Mouse (Mus musculus) midbrain, embryonic 12.5 days (tissue): ENCODE measurements at regions not wholly inside any gene's neighbourhood (a gene's known extent, or its start where the extent isn't known, plus 50 kb on each side); places are given as distances from the start of the nearest gene placed in this dataset.

ENCODE experiments used
- ATAC-seq: fragments of 200-750 bp; cut with Nextera tagmentation; 2 replicates; pipeline ENCODE4 v1.8.0; 2017; ENCODE audit warnings: low read depth, moderate TSS enrichment, moderate library complexity; ENCODE audit not compliant: low FRiP score
- H3K27ac ChIP-seq: fragments of 300-500 bp; sonication (generic); replicated peaks from 2 replicates; pipeline ENCODE4 v1.5.1; 2016; ENCODE audit warnings: mild to moderate bottlenecking
- H3K27me3 ChIP-seq: fragments of 300-500 bp; sonication (generic); 2 replicates; pipeline ENCODE4 v1.6.1; 2016; ENCODE audit warnings: mild to moderate bottlenecking
- H3K36me3 ChIP-seq: fragments of 300-500 bp; sonication (generic); 2 replicates; pipeline ENCODE4 v1.6.1; 2016
- H3K4me1 ChIP-seq: fragments of 300-500 bp; sonication (generic); 2 replicates; pipeline ENCODE4 v1.6.1; 2016
- H3K4me2 ChIP-seq: fragments of 300-500 bp; sonication (generic); replicated peaks from 2 replicates; pipeline ENCODE4 v1.6.1; 2016; ENCODE audit warnings: mild to moderate bottlenecking, moderate library complexity
- H3K4me3 ChIP-seq: fragments of 300-500 bp; sonication (generic); 2 replicates; pipeline ENCODE4 v1.5.1; 2016; ENCODE audit warnings: mild to moderate bottlenecking
- H3K9ac ChIP-seq: fragments of 300-500 bp; sonication (generic); replicated peaks from 2 replicates; pipeline ENCODE4 v1.6.1; 2016; ENCODE audit warnings: mild to moderate bottlenecking, moderate library complexity
- H3K9me3 ChIP-seq: fragments of 300-500 bp; sonication (generic); 2 replicates; pipeline ENCODE4 v1.6.1; 2016; ENCODE audit warnings: mild to moderate bottlenecking
- WGBS: fragments of 180-500 bp; shearing (Covaris S2); methylation state at CpG from one replicate; pipeline ENCODE4 v1.1.7; 2016; 5-methylcytosine and 5-hydroxymethylcytosine counted together

GRCm38 (mm10) chrX:99390462-99390838 is 80.6 kb downstream of the Pja1 start:
- H3K4me2 ChIP-seq, result no peak overlapping the region
- no peak overlapping the region for H3K27ac ChIP-seq
- WGBS, result 66% methylated on average over 2 of the region's 2 CpGs
- ATAC-seq, result no peak
- H3K9ac ChIP-seq, result no peak overlapping the region
- H3K9me3 ChIP-seq, result no peaks in the 10 kb centered on the region
- peaks cover 83% of the 10 kb centered on the region for H3K27me3 ChIP-seq
- peaks cover 6% of the 10 kb centered on the region; the same call in 1 of the 2 replicates for H3K4me1 ChIP-seq
- no peaks in the 10 kb centered on the region for H3K36me3 ChIP-seq
- H3K4me3 ChIP-seq, result no peak overlapping the region

DNA sequence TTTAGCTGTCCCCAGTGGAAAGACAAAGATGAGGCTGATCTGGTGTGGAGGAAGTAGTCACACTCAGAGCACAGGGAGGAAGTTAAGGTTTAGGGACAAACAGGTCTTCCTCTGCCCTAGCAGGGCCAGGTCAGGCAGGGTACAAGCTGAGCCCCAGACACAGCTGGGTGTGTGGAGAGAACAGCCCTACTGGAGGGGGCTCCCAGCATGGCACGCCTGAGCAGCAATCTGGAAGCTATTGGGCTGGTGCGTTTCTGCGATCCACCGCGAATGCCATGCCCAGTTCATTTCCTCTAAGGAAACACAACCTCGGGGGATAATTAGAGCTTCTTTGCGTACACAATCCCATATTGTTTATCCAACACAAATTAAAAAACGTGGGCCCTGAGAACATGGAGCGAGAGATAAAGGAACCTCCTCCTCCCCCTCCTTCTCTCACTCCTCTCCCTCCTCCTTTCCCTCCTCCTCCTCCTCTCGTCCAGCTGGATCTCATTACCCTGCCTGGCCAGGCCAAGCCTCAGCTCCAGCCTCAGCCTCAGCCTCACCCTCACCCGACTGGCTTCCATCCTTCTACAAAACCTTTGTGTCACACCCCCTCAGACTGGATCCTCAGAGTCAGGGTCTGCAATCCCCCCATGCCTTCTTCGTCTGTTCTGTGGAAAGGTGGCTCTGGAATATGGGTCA is 81.2 kb downstream of the Pja1 start:
- Histone ChIP-seq H3K27ac (no peak overlapping the region), H3K4me3 (no peak overlapping the region), H3K4me1 (peaks cover 6% of the 10 kb centered on the region; the same call in 1 of the 2 replicates), H3K9ac (no peak overlapping the region), H3K4me2 (no peak overlapping the region), H3K27me3 (peaks cover 83% of the 10 kb centered on the region), H3K36me3 (no peaks in the 10 kb centered on the region), H3K9me3 (no peaks in the 10 kb centered on the region)
- ATAC-seq, result no peak
- WGBS, result 64% methylated on average over 12 of the region's 12 CpGs

DNA sequence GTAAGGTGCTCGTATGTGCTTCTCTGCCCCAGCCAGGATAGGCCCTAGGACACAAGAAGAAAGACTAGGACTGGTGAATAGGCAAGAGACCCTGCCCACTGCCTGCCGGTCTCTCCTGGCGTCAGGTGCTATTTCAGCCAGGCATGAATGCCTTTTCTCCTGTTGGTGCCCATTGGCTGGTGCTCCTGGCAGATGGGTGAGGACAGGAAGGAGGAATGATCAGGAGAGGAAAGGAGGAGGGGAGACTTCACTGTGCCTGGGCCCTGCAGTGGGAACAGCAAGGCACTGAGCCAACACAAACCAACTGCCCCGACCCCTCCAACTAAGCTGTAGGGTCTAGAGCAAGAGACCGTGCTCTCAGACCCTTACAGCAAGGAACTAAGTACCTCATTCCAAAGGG is 100.4 kb downstream of the Pja1 start:
- Histone ChIP-seq H3K4me3 (no peak overlapping the region), H3K4me1 (no peaks in the 10 kb centered on the region), H3K27me3 (peaks cover 91% of the 10 kb centered on the region), H3K27ac (no peak overlapping the region), H3K4me2 (no peak overlapping the region), H3K36me3 (no peaks in the 10 kb centered on the region), H3K9me3 (no peaks in the 10 kb centered on the region), H3K9ac (no peak overlapping the region)
- ATAC-seq, result no peak
- WGBS, result 88% methylated on average over 5 of the region's 5 CpGs

- H3K9ac ChIP-seq, result no peak overlapping the region
- no peak overlapping the region for H3K4me2 ChIP-seq
- H3K27ac ChIP-seq, result no peak overlapping the region
- H3K4me1 ChIP-seq, result no peaks in the 10 kb centered on the region
- H3K4me3 ChIP-seq, result no peak overlapping the region
- H3K36me3 ChIP-seq, result no peaks in the 10 kb centered on the region
- H3K27me3 ChIP-seq, result peaks cover 94% of the 10 kb centered on the region
- H3K9me3 ChIP-seq, result no peaks in the 10 kb centered on the region
- no peak for ATAC-seq
- WGBS, result 79% methylated on average over 6 of the region's 6 CpGs
These were observed 101.7 kb downstream of the Pja1 start for GRCm38 (mm10) chrX:99369258-99369900.

GRCm38 (mm10) chrX:99364072-99364471 is 107.0 kb downstream of the Pja1 start:
- WGBS, result 69% methylated on average over 5 of the region's 5 CpGs
- H3K27me3 ChIP-seq, result peaks cover 95% of the 10 kb centered on the region
- no peaks in the 10 kb centered on the region for H3K36me3 ChIP-seq
- H3K4me3 ChIP-seq, result no peak overlapping the region
- no peak overlapping the region for H3K27ac ChIP-seq
- no peaks in the 10 kb centered on the region for H3K4me1 ChIP-seq
- no peaks in the 10 kb centered on the region for H3K9me3 ChIP-seq
- no peak overlapping the region for H3K4me2 ChIP-seq
- H3K9ac ChIP-seq, result no peak overlapping the region
- no peak for ATAC-seq

DNA sequence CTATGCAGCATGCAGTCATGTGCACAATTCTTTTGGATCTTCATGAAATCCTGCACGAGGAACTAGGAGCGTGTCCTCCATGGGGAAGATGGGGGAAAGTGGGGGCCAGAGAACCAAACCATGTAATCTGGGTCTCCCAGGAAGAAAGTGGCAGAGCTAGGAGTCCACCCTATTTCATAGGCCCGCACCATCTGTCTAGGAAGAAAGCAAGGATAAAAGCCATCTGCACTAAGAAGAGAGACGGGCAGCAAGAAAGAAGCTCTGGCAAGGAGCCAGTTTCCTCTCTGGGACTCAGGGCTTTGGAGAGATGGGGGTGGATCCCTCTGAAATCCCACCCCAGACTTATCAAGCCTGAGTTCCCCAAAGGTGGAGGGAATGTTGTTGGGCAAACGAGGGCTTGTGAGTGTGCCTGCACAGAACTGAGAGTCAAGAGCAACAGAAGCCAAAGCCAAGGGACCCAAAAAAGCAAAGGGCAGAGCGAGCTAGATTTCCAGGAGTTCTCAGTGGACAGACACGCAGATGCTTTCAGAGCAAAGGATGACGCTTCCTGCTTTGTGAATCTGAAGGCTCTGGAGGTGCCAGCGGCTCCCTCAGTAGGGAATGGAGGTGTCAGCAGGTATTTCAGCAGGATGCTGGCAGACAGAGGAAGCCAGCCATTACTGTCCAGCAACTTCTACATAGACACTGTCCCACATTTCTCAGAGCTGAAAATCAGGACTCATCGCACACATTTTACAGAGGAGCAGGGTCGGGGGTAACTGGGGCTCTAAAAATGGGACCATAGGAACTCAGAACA is 110.8 kb downstream of the Pja1 start:
- no peaks in the 10 kb centered on the region for H3K36me3 ChIP-seq
- no peak overlapping the region for H3K4me2 ChIP-seq
- peaks cover 8% of the 10 kb centered on the region for H3K4me1 ChIP-seq
- H3K9ac ChIP-seq, result no peak overlapping the region
- WGBS, result 69% methylated on average over 11 of the region's 11 CpGs
- H3K4me3 ChIP-seq, result no peak overlapping the region
- H3K27me3 ChIP-seq, result peaks cover 95% of the 10 kb centered on the region
- no peak for ATAC-seq
- no peak overlapping the region for H3K27ac ChIP-seq
- H3K9me3 ChIP-seq, result no peaks in the 10 kb centered on the region

DNA sequence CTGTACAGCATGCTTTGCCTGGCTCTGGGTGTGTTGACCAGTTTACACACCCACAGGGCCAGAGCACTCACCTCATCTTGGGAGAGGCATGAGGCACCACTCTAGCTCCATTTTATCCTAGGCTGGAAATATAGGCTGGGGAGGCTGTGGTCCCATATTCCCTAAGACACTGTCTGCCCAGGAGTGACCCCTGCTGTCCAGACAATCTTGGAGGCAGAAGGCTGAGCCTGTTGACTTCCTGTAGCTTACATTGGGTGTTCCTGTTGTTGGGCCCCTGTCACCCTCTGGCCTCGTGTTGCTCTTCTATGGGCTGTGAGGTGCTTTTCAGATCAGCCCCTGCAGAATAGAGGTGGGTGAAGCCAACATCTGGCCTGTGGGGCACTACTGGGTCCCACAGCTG is 112.3 kb downstream of the Pja1 start:
- H3K4me3 ChIP-seq, result no peak overlapping the region
- peaks cover 8% of the 10 kb centered on the region for H3K4me1 ChIP-seq
- 44% methylated on average over 1 of the region's 1 CpGs for WGBS
- 0 out of 2 replicates have a peak, but pooled peaks have one; percentile 10 for ATAC-seq
- no peak overlapping the region for H3K27ac ChIP-seq
- no peak overlapping the region for H3K9ac ChIP-seq
- no peak overlapping the region for H3K4me2 ChIP-seq
- H3K9me3 ChIP-seq, result no peaks in the 10 kb centered on the region
- H3K36me3 ChIP-seq, result no peaks in the 10 kb centered on the region
- peaks cover 95% of the 10 kb centered on the region for H3K27me3 ChIP-seq

DNA sequence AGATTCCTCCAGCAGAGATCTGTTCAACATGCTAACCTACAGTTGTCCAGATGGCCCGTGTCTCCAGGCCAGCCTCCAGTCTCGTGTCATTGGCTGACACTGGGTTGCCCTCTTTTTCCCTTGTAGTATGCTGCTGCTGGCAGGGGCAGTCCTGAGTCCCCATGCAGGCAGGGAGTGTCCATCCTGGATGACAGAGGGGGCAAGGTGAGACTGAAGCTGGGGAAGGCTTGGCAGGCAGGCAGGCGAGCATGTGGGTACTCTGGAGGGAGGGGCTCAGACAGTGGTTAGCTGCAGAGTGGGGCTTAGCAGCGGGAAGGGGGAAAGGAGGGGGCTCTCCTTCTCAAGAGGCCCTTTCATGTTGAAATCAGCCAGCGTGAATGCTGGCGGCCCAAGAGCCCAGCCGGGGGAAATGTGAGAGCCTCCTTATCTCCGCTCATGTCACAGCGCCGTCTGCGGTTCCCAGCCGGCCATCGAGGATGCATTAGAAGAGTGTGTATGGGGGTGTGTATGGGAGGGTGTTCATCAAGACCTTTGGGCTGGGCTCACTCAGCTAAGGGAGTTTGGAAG is 112.9 kb downstream of the Pja1 start:
- peak; percentile 75 for ATAC-seq
- Histone ChIP-seq H3K27me3 (peaks cover 95% of the 10 kb centered on the region), H3K9me3 (no peaks in the 10 kb centered on the region), H3K36me3 (no peaks in the 10 kb centered on the region), H3K4me3 (no peak overlapping the region), H3K9ac (no peak overlapping the region), H3K4me1 (peaks cover 8% of the 10 kb centered on the region), H3K4me2 (no peak overlapping the region), H3K27ac (no peak overlapping the region)
- WGBS, result 42% methylated on average over 13 of the region's 13 CpGs

DNA sequence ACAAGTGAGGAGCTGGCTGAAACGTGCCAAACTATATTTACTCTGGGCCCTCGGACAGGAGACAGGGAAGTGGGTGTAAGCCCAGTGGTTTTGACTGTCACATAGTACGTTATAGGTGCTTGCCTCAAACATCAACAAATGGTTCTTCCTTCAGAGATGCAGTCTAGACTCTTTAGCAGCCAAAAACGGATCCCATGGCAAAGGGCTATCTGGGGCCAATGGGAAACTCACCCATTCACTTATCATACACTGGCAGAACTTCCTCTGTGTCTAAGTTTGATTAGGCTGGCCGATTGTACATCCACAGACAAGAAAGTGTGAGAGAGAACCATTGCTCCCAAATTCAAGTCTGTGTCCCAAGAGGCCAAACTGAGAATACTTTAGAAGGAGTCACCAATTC is 115.9 kb downstream of the Pja1 start:
- H3K4me2 ChIP-seq, result no peak overlapping the region
- no peak for ATAC-seq
- H3K36me3 ChIP-seq, result no peaks in the 10 kb centered on the region
- WGBS, result 82% methylated on average over 5 of the region's 5 CpGs
- peaks cover 8% of the 10 kb centered on the region for H3K4me1 ChIP-seq
- H3K9ac ChIP-seq, result no peak overlapping the region
- peaks cover 92% of the 10 kb centered on the region for H3K27me3 ChIP-seq
- no peak overlapping the region for H3K4me3 ChIP-seq
- H3K27ac ChIP-seq, result no peak overlapping the region
- H3K9me3 ChIP-seq, result no peaks in the 10 kb centered on the region

DNA sequence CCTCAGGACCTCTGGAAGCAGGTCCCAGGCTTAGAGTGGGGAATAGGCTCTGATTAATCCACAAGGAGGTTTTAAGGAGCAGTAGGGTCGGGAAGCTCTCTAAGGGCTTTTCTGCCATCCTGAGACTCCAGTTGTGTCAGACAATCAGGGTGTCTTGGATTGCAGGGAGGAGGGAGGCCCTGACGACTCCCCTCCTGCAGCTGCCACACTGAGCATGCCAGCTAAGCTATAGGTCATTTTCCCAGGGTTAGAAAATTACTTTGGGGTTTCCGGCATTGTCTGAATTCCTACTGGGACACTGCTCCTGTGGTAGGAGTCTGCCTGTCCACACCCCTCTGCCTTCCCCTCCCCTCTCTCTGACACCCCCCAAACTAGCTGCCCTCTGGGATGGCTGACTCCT is 120.8 kb downstream of the Pja1 start:
- Histone ChIP-seq H3K36me3 (no peaks in the 10 kb centered on the region), H3K9me3 (no peaks in the 10 kb centered on the region), H3K4me2 (no peak overlapping the region), H3K4me1 (no peaks in the 10 kb centered on the region), H3K4me3 (no peak overlapping the region), H3K9ac (no peak overlapping the region), H3K27me3 (peaks cover 65% of the 10 kb centered on the region), H3K27ac (no peak overlapping the region)
- WGBS, result 54% methylated on average over 3 of the region's 3 CpGs
- no peak for ATAC-seq

- H3K4me1 ChIP-seq, result peaks cover 15% of the 10 kb centered on the region
- no peaks in the 10 kb centered on the region for H3K36me3 ChIP-seq
- ATAC-seq, result no peak
- H3K4me3 ChIP-seq, result no peak overlapping the region
- WGBS, result 84% methylated on average over 6 of the region's 6 CpGs
- H3K27me3 ChIP-seq, result peaks cover 50% of the 10 kb centered on the region
- H3K9ac ChIP-seq, result no peak overlapping the region
- no peak overlapping the region for H3K27ac ChIP-seq
- no peak overlapping the region for H3K4me2 ChIP-seq
- no peaks in the 10 kb centered on the region for H3K9me3 ChIP-seq
These were observed 130.8 kb downstream of the Pja1 start for GRCm38 (mm10) chrX:99340223-99340622.
